Mouse (Mus musculus) MEL (cell line): ENCODE results near the gene Nanog. TPM values are rescaled to one million over a fixed set of nuclear protein-coding genes. Genes with fewer than 3 reads are reported as not detected.

ENCODE experiments used
- DNase-seq: peaks from one replicate; pipeline ENCODE4 v3.0.0; 2011; ENCODE audit warnings: low read depth, low spot score
- H3K27ac ChIP-seq: 2 replicates; pipeline ENCODE4 v1.5.1; 2012; ENCODE audit warnings: low read depth, mild to moderate bottlenecking, control low read depth, low read length, moderate library complexity; ENCODE audit not compliant: control insufficient read depth
- H3K27me3 ChIP-seq, 2 experiments: fragments of 150-350 bp in 1 of 2; sonication (generic) in 1 of 2; 2 replicates each; pipeline ENCODE4 v1.6.1; 2012; ENCODE audit warnings: low read length in 2 of 2, mild to moderate bottlenecking in 2 of 2, improper control_type of control experiment in 1 of 2, moderate library complexity in 1 of 2; ENCODE audit not compliant: insufficient read depth in 2 of 2, control insufficient read depth in 1 of 2
- H3K36me3 ChIP-seq, 2 experiments: 2 replicates each; pipeline ENCODE4 v1.6.1; 2012 to 2014; ENCODE audit warnings: low read length in 2 of 2, improper control_type of control experiment in 1 of 2, inconsistent platforms in 1 of 2, mild to moderate bottlenecking in 1 of 2; ENCODE audit not compliant: insufficient read depth in 2 of 2, control insufficient read depth in 1 of 2
- H3K4me1 ChIP-seq, 2 experiments: fragments of 150-350 bp in 1 of 2; sonication (generic) in 1 of 2; 2 replicates each; pipeline ENCODE4 v1.6.1; 2012; ENCODE audit warnings: low read length in 2 of 2, improper control_type of control experiment in 1 of 2, mild to moderate bottlenecking in 1 of 2; ENCODE audit not compliant: insufficient read depth in 2 of 2, control insufficient read depth in 1 of 2
- H3K4me3 ChIP-seq, 2 experiments: fragments of 150-350 bp in 1 of 2; sonication (generic) in 1 of 2; 2 replicates each; pipeline ENCODE4 v1.5.1; 2012; ENCODE audit warnings: low read depth in 2 of 2, low read length in 2 of 2, mild to moderate bottlenecking in 2 of 2, moderate library complexity in 2 of 2, control low read depth in 1 of 2, improper control_type of control experiment in 1 of 2; ENCODE audit not compliant: control insufficient read depth in 1 of 2, insufficient read depth in 1 of 2
- H3K79me2 ChIP-seq: 2 replicates; pipeline ENCODE4 v1.6.1; 2012; ENCODE audit warnings: mild to moderate bottlenecking, low read length, moderate library complexity; ENCODE audit not compliant: control insufficient read depth, poor library complexity, insufficient read depth
- H3K9ac ChIP-seq: 2 replicates; pipeline ENCODE4 v1.6.1; 2012; ENCODE audit warnings: low read depth, mild to moderate bottlenecking, control low read depth, low read length, moderate library complexity; ENCODE audit not compliant: control insufficient read depth, poor library complexity, severe bottlenecking
- H3K9me3 ChIP-seq: fragments of 150-350 bp; sonication (generic); replicated peaks from 2 replicates; pipeline ENCODE4 v1.6.1; 2012; ENCODE audit warnings: mild to moderate bottlenecking, low read length, improper control_type of control experiment, moderate library complexity; ENCODE audit not compliant: insufficient read depth
- BHLHE40 ChIP-seq: IDR thresholded peaks from 2 replicates; pipeline ENCODE4 v1.6.1; 2012; ENCODE audit warnings: low read depth, mild to moderate bottlenecking, inconsistent platforms, low read length, improper control_type of control experiment, borderline replicate concordance
- CHD1 ChIP-seq: IDR thresholded peaks from 2 replicates; pipeline ENCODE4 v1.6.1; 2012; ENCODE audit warnings: low read depth, mild to moderate bottlenecking, inconsistent platforms, low read length, improper control_type of control experiment
- CHD2 ChIP-seq: IDR thresholded peaks from 2 replicates; pipeline ENCODE4 v1.6.1; 2011; ENCODE audit warnings: low read length, improper control_type of control experiment
- CTCF ChIP-seq, 3 experiments: IDR thresholded peaks in 2 of 3; conservative IDR thresholded peaks in 1 of 3; 2 replicates each; pipeline ENCODE4 v1.5.1; 2011 to 2012; ENCODE audit warnings: low read length in 3 of 3, low read depth in 2 of 3, mild to moderate bottlenecking in 2 of 3, improper control_type of control experiment in 1 of 3, inconsistent platforms in 1 of 3, mixed read lengths in 1 of 3, moderate library complexity in 1 of 3; ENCODE audit not compliant: control insufficient read depth in 1 of 3, insufficient read depth in 1 of 3, poor library complexity in 1 of 3, severe bottlenecking in 1 of 3
- ELF1 ChIP-seq: IDR thresholded peaks from 2 replicates; pipeline ENCODE4 v1.6.1; 2014; ENCODE audit warnings: low read depth, mild to moderate bottlenecking, inconsistent platforms, low read length, improper control_type of control experiment, moderate library complexity
- HCFC1 ChIP-seq: IDR thresholded peaks from 2 replicates; pipeline ENCODE4 v1.6.1; 2012; ENCODE audit warnings: low read depth, mild to moderate bottlenecking, inconsistent platforms, low read length, improper control_type of control experiment, moderate library complexity
- KAT2A ChIP-seq: conservative IDR thresholded peaks from 2 replicates; pipeline ENCODE4 v1.6.1; 2012; ENCODE audit warnings: low read depth, low read length, improper control_type of control experiment, inconsistent platforms
- MAFK ChIP-seq: IDR thresholded peaks from 2 replicates; pipeline ENCODE4 v1.6.1; 2011; ENCODE audit warnings: low read depth, mild to moderate bottlenecking, low read length, improper control_type of control experiment, borderline replicate concordance
- MAZ ChIP-seq: IDR thresholded peaks from 2 replicates; pipeline ENCODE4 v1.6.1; 2012; ENCODE audit warnings: low read depth, mild to moderate bottlenecking, inconsistent platforms, low read length, improper control_type of control experiment
- MEF2A ChIP-seq: IDR thresholded peaks from 2 replicates; pipeline ENCODE4 v1.6.1; 2014; ENCODE audit warnings: low read depth, mild to moderate bottlenecking, inconsistent platforms, low read length, improper control_type of control experiment; ENCODE audit not compliant: poor library complexity, insufficient replicate concordance, severe bottlenecking; ENCODE audit errors: extremely low read depth
- POLR2A ChIP-seq, 2 experiments: IDR thresholded peaks; 2 replicates each; pipeline ENCODE4 v1.6.1; 2011 to 2012; ENCODE audit warnings: low read length in 2 of 2, mild to moderate bottlenecking in 2 of 2, control low read depth in 1 of 2, improper control_type of control experiment in 1 of 2, low read depth in 1 of 2, moderate library complexity in 1 of 2; ENCODE audit not compliant: control insufficient read depth in 1 of 2, insufficient read depth in 1 of 2, poor library complexity in 1 of 2
- POLR2AphosphoS5 ChIP-seq: IDR thresholded peaks from 2 replicates; pipeline ENCODE4 v1.6.1; 2012; ENCODE audit warnings: low read depth, borderline replicate concordance, mild to moderate bottlenecking, inconsistent platforms, low read length, moderate library complexity, mixed read lengths
- RCOR1 ChIP-seq: IDR thresholded peaks from 2 replicates; pipeline ENCODE4 v1.6.1; 2012; ENCODE audit warnings: low read depth, mild to moderate bottlenecking, inconsistent platforms, low read length, improper control_type of control experiment
- TCF12 ChIP-seq: IDR thresholded peaks from 2 replicates; pipeline ENCODE4 v1.6.1; 2014; ENCODE audit warnings: low read depth, mild to moderate bottlenecking, inconsistent platforms, low read length, improper control_type of control experiment, moderate library complexity
- USF2 ChIP-seq, 2 experiments: IDR thresholded peaks; 2 replicates each; pipeline ENCODE4 v1.6.1; 2011 to 2012; ENCODE audit warnings: improper control_type of control experiment in 2 of 2, low read length in 2 of 2, borderline replicate concordance in 1 of 2, inconsistent platforms in 1 of 2, low read depth in 1 of 2, mild to moderate bottlenecking in 1 of 2; ENCODE audit not compliant: insufficient read depth in 1 of 2
- ZNF384 ChIP-seq: IDR thresholded peaks from 2 replicates; pipeline ENCODE4 v1.6.1; 2012; ENCODE audit warnings: low read depth, mild to moderate bottlenecking, inconsistent platforms, low read length, improper control_type of control experiment
- polyA plus RNA-seq, 2 experiments: library from polyadenylated mRNA; stranded (reverse) in 1 of 2; unstranded in 1 of 2; fragments of >175 nt in 1 of 2; fragments of >200 nt in 1 of 2; gene quantifications; 2 replicates each; pipeline versions ENCODE4 v1.2.1 to v1.2.4; 2012; ENCODE audit warnings: low replicate concordance in 2 of 2, low read depth in 1 of 2; ENCODE audit not compliant: insufficient read length in 2 of 2, insufficient read depth in 1 of 2, missing spikeins in 1 of 2
- total RNA-seq: library from RNA; depleted of rRNA; stranded (reverse); fragments of 300-350 nt; gene quantifications from 2 replicates; pipeline ENCODE4 v1.2.3, GENCODE M21; 2012

Gene Nanog
- total and polyA plus RNA-seq, 3 experiments: 0.63 TPM; not detected in 2

- Histone ChIP-seq H3K4me3 (no peak overlapping the region), H3K36me3 (no peaks in the 10 kb centered on the region), H3K9ac (no peak overlapping the region), H3K4me1 (no peaks in the 10 kb centered on the region), H3K79me2 (no peaks in the 10 kb centered on the region), H3K27me3 (peaks cover 0 to 3% of the 10 kb centered on the region in 2 experiments; a peak in 1 of 4 replicates), H3K27ac (no peak overlapping the region), H3K9me3 (no peaks in the 10 kb centered on the region)
- no peak for DNase-seq
- TF ChIP-seq TCF12 (no peak), CHD2 (no peak), USF2 (IDR thresholded peaks at IDR 0.05; ENCODE audit: borderline replicate concordance in 1 of 2, insufficient read depth in 1 of 2, low read depth in 1 of 2, low read length in 2 of 2) (no peak), POLR2A (IDR thresholded peaks at IDR 0.05; ENCODE audit: control insufficient read depth in 1 of 2, insufficient read depth in 1 of 2, low read depth in 1 of 2, low read length in 2 of 2, poor library complexity in 1 of 2) (no peak), MAZ (no peak)
Measured at GRCm38 (mm10) chr6:122670841-122671240, 36.4 kb upstream of the Nanog start.

- Histone ChIP-seq H3K27ac (no peak overlapping the region), H3K79me2 (no peaks in the 10 kb centered on the region), H3K4me1 (no peaks in the 10 kb centered on the region), H3K4me3 (no peak overlapping the region), H3K9me3 (no peaks in the 10 kb centered on the region), H3K9ac (no peak overlapping the region), H3K27me3 (peaks cover 0 to 3% of the 10 kb centered on the region in 2 experiments; a peak in 1 of 4 replicates), H3K36me3 (no peaks in the 10 kb centered on the region)
- DNase-seq: peak; percentile 31
- TF ChIP-seq CHD1 (no peak), KAT2A (no peak), ZNF384 (no peak), POLR2A (IDR thresholded peaks at IDR 0.05; ENCODE audit: control insufficient read depth in 1 of 2, insufficient read depth in 1 of 2, low read depth in 1 of 2, low read length in 2 of 2, poor library complexity in 1 of 2) (no peak), MEF2A (no peak), ELF1 (no peak), MAFK (no peak), HCFC1 (no peak), POLR2AphosphoS5 (no peak), CTCF (IDR thresholded peaks at IDR 0.05 in 2 of 3, conservative IDR thresholded peaks at IDR 0.05 in 1 of 3; ENCODE audit: control insufficient read depth in 1 of 3, insufficient read depth in 1 of 3, low read depth in 2 of 3, low read length in 3 of 3, poor library complexity in 1 of 3, severe bottlenecking in 1 of 3) (no peak), RCOR1 (no peak), BHLHE40 (no peak)
Measured at GRCm38 (mm10) chr6:122672746-122673145, 34.5 kb upstream of the Nanog start.
